Mouse (Mus musculus) liver, adult 2 months (tissue): ENCODE data around the gene Gm28551.

Source experiments
- CTCF ChIP-seq: fragments of 200-500 bp; IDR thresholded peaks from 2 replicates; pipeline ENCODE4 v1.5.1; 2011; ENCODE audit warnings: low read depth, low read length, control low read depth
- POLR2A ChIP-seq: fragments of 200-500 bp; IDR thresholded peaks from 2 replicates; pipeline ENCODE4 v1.6.1; 2011; ENCODE audit warnings: low read length, control low read depth; ENCODE audit not compliant: insufficient read depth; ENCODE audit errors: extremely low read depth

- no peak for TF ChIP-seq CTCF
- peak; percentile 47; the same call in 1 of the 2 replicates for TF ChIP-seq POLR2A
Measured at GRCm38 (mm10) chr1:53312989-53313967, 39.2 kb downstream of the Gm28551 start, which contains the start of gene Osgepl1.
